Mouse (Mus musculus) lung, postnatal 0 days (tissue): Measurements from ENCODE around the gene Itgb5. TPM values are rescaled to one million over a fixed set of nuclear protein-coding genes. Genes with fewer than 3 reads are reported as not detected.
A peak's percentile ranks its signal among the peaks of the same experiment; 100 is the strongest.

Source experiments
- ATAC-seq: fragments of 200-750 bp; cut with Nextera tagmentation; 2 replicates; pipeline ENCODE4 v1.8.0; 2017; ENCODE audit warnings: moderate library complexity
- DNase-seq: peaks from one replicate; pipeline ENCODE4 v3.0.0-alpha.2; 2016; ENCODE audit warnings: low spot score
- H3K27ac ChIP-seq: fragments of 300-500 bp; sonication (generic); 2 replicates; pipeline ENCODE4 v1.5.1; 2014; ENCODE audit warnings: antibody characterized with exemption, mild to moderate bottlenecking, low read length, mixed read lengths
- H3K27me3 ChIP-seq: fragments of 300-500 bp; sonication (generic); replicated peaks from 2 replicates; pipeline ENCODE4 v1.6.1; 2014; ENCODE audit warnings: low read length, mixed read lengths; ENCODE audit not compliant: insufficient read depth
- H3K36me3 ChIP-seq: fragments of 300-500 bp; sonication (generic); 2 replicates; pipeline ENCODE4 v1.6.1; 2014; ENCODE audit warnings: low read length, mixed read lengths; ENCODE audit not compliant: insufficient read depth
- H3K4me1 ChIP-seq: fragments of 300-500 bp; sonication (generic); 2 replicates; pipeline ENCODE4 v1.6.1; 2014; ENCODE audit warnings: antibody characterized with exemption, low read depth, low read length, mixed read lengths; ENCODE audit not compliant: insufficient read depth
- H3K4me2 ChIP-seq: fragments of 300-500 bp; sonication (generic); replicated peaks from 2 replicates; pipeline ENCODE4 v1.6.1; 2014; ENCODE audit warnings: low read depth, mild to moderate bottlenecking, low read length, moderate library complexity, mixed read lengths
- H3K4me3 ChIP-seq: fragments of 300-500 bp; sonication (generic); 2 replicates; pipeline ENCODE4 v1.5.1; 2014; ENCODE audit warnings: low read depth, low read length
- H3K9ac ChIP-seq: fragments of 300-500 bp; sonication (generic); replicated peaks from 2 replicates; pipeline ENCODE4 v1.6.1; 2014; ENCODE audit warnings: low read depth, mild to moderate bottlenecking
- H3K9me3 ChIP-seq: fragments of 300-500 bp; sonication (generic); 2 replicates; pipeline ENCODE4 v1.6.1; 2016; ENCODE audit warnings: low read length, mixed read lengths
- CTCF ChIP-seq: IDR thresholded peaks from 2 replicates; pipeline ENCODE4 v1.5.1; 2016; ENCODE audit warnings: antibody characterized with exemption, mild to moderate bottlenecking
- EP300 ChIP-seq: IDR thresholded peaks from 2 replicates; pipeline ENCODE4 v1.6.1; 2016; ENCODE audit warnings: antibody characterized with exemption, mild to moderate bottlenecking, control low read depth
- WGBS: fragments of 180-500 bp; shearing (Covaris S2); extraction: QIAGEN DNeasy Blood & Tissue Kit; methylation state at CpG from one replicate; pipeline ENCODE4 v1.1.7; 2014; 5-methylcytosine and 5-hydroxymethylcytosine counted together
- polyA plus RNA-seq: library from polyadenylated mRNA; unstranded; fragments of >200 nt; fragmentation: Nextera tagmentation; extraction: Ambion mirVana; gene quantifications from 2 replicates; pipeline ENCODE4 v1.2.1, GENCODE M21; 2015

Itgb5 gene
- polyA plus RNA-seq, 1 experiment from 2014 or later, result 34.5 TPM

- H3K4me2 ChIP-seq, result no peak overlapping the region
- peaks cover 4% of the 10 kb centered on the region; the same call in 1 of the 2 replicates for H3K36me3 ChIP-seq
- no peak overlapping the region for H3K9ac ChIP-seq
- TF ChIP-seq EP300 (no peak), CTCF (peak; percentile 40)
- 74% methylated on average over 6 of the region's 6 CpGs for WGBS
- no peaks in the 10 kb centered on the region for H3K9me3 ChIP-seq
- H3K4me1 ChIP-seq, result no peaks in the 10 kb centered on the region; the same call in 1 of the 2 replicates
- H3K27me3 ChIP-seq, result no peaks in the 10 kb centered on the region
- DNase-seq (no peak), ATAC-seq (0 out of 2 replicates have a peak, but pooled peaks have one; percentile 7)
- no peak overlapping the region for H3K4me3 ChIP-seq
- H3K27ac ChIP-seq, result no peak overlapping the region
These were observed 120.9 kb downstream of the Itgb5 start for GRCm38 (mm10) chr16:33950386-33950785.

GRCm38 (mm10) chr16:33950830-33951229 is 121.4 kb downstream of the Itgb5 start:
- no peaks in the 10 kb centered on the region for H3K9me3 ChIP-seq
- WGBS, result 24% methylated on average over 4 of the region's 4 CpGs
- no peaks in the 10 kb centered on the region for H3K27me3 ChIP-seq
- DNase-seq, result peak; percentile 93
- peak; percentile 91 for ATAC-seq
- no peak overlapping the region for H3K4me3 ChIP-seq
- TF ChIP-seq CTCF, result peak; percentile 99
- TF ChIP-seq EP300, result no peak
- H3K9ac ChIP-seq, result no peak overlapping the region
- no peak overlapping the region for H3K27ac ChIP-seq
- H3K4me2 ChIP-seq, result no peak overlapping the region
- no peaks in the 10 kb centered on the region for H3K4me1 ChIP-seq
- H3K36me3 ChIP-seq, result peaks cover 4% of the 10 kb centered on the region

- no peaks in the 10 kb centered on the region for H3K27me3 ChIP-seq
- H3K4me3 ChIP-seq, result no peak overlapping the region
- TF ChIP-seq EP300, result no peak
- TF ChIP-seq CTCF, result no peak
- 72% methylated on average over 4 of the region's 4 CpGs for WGBS
- ATAC-seq (no peak), DNase-seq (no peak)
- H3K4me2 ChIP-seq, result no peak overlapping the region
- H3K27ac ChIP-seq, result no peak overlapping the region
- H3K4me1 ChIP-seq, result no peaks in the 10 kb centered on the region
- H3K9me3 ChIP-seq, result no peaks in the 10 kb centered on the region
- peaks cover 10% of the 10 kb centered on the region for H3K36me3 ChIP-seq
- H3K9ac ChIP-seq, result no peak overlapping the region
These were observed 123.5 kb downstream of the Itgb5 start for GRCm38 (mm10) chr16:33953008-33953407.

- no peaks in the 10 kb centered on the region for H3K9me3 ChIP-seq
- no peak overlapping the region for H3K4me3 ChIP-seq
- H3K27ac ChIP-seq, result no peak overlapping the region
- WGBS, result 80% methylated on average over 1 of the region's 1 CpGs
- no peak overlapping the region for H3K9ac ChIP-seq
- H3K27me3 ChIP-seq, result no peaks in the 10 kb centered on the region
- no peaks in the 10 kb centered on the region for H3K4me1 ChIP-seq
- TF ChIP-seq EP300, result no peak
- no peak for TF ChIP-seq CTCF
- no peak overlapping the region for H3K4me2 ChIP-seq
- DNase-seq (no peak), ATAC-seq (no peak)
- H3K36me3 ChIP-seq, result peaks cover 15% of the 10 kb centered on the region; the same call in 1 of the 2 replicates
These were observed 125.3 kb downstream of the Itgb5 start for GRCm38 (mm10) chr16:33954793-33955192.

- Histone ChIP-seq H3K36me3 (peaks cover 9% of the 10 kb centered on the region; the same call in 1 of the 2 replicates), H3K4me1 (peaks cover 9% of the 10 kb centered on the region; the same call in 1 of the 2 replicates), H3K4me3 (no peak overlapping the region), H3K27ac (no peak overlapping the region), H3K9me3 (no peaks in the 10 kb centered on the region), H3K4me2 (no peak overlapping the region), H3K27me3 (no peaks in the 10 kb centered on the region), H3K9ac (no peak overlapping the region)
- WGBS, result 73% methylated on average over 6 of the region's 6 CpGs
- ATAC-seq (no peak), DNase-seq (no peak)
- TF ChIP-seq CTCF (no peak), EP300 (no peak)
These were observed 134.0 kb downstream of the Itgb5 start for GRCm38 (mm10) chr16:33963509-33963908.

GRCm38 (mm10) chr16:33965878-33966537 is 136.5 kb downstream of the Itgb5 start:
- Histone ChIP-seq H3K4me1 (peaks cover 9% of the 10 kb centered on the region; the same call in 1 of the 2 replicates), H3K9me3 (no peaks in the 10 kb centered on the region), H3K36me3 (peaks cover 3% of the 10 kb centered on the region; the same call in 1 of the 2 replicates), H3K4me3 (peak overlapping the region; percentile 77), H3K27ac (peak overlapping the region; percentile 65; the same call in 1 of the 2 replicates), H3K4me2 (peak overlapping the region; percentile 93), H3K9ac (peak overlapping the region; percentile 69), H3K27me3 (no peaks in the 10 kb centered on the region)
- WGBS, result 5% methylated on average over 15 of the region's 15 CpGs
- ATAC-seq (peak; percentile 34; the same call in 1 of the 2 replicates), DNase-seq (peak; percentile 50)
- TF ChIP-seq EP300 (no peak), CTCF (no peak)
